Mouse (Mus musculus): ENCODE results near the gene Drd2.

DNA sequence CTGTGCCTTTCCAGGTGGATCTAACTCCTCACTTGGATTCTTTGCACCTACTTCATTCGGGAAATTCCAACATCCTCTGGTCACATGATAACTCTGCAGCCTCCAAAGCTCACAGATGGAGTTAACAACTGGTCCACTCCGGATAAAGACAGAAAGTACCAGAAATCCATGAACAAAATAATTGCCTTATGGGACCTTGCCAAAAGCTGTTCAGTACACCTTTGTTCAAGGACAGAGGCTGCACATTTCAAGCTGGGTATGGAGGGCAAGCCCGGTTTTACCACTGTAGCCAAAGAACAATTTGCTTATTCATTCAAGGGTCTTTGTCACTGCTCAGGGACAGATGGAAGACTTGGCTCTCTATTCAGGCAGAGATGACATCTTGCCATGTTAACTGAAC, 102.2 kb downstream of the Drd2 start:
- TF ChIP-seq CTCF (IDR thresholded peaks at IDR 0.05; ENCODE audit: low read depth) (no peak), EP300 (IDR thresholded peaks at IDR 0.05; ENCODE audit: low read depth) (no peak)
